Mouse (Mus musculus) kidney, adult 18-20 months (tissue): Measurements from ENCODE around the gene Kdm2b.

ENCODE experiments used
- DNase-seq: peaks from one replicate; pipeline ENCODE4 v3.0.0; 2021

Gene Kdm2b

DNA sequence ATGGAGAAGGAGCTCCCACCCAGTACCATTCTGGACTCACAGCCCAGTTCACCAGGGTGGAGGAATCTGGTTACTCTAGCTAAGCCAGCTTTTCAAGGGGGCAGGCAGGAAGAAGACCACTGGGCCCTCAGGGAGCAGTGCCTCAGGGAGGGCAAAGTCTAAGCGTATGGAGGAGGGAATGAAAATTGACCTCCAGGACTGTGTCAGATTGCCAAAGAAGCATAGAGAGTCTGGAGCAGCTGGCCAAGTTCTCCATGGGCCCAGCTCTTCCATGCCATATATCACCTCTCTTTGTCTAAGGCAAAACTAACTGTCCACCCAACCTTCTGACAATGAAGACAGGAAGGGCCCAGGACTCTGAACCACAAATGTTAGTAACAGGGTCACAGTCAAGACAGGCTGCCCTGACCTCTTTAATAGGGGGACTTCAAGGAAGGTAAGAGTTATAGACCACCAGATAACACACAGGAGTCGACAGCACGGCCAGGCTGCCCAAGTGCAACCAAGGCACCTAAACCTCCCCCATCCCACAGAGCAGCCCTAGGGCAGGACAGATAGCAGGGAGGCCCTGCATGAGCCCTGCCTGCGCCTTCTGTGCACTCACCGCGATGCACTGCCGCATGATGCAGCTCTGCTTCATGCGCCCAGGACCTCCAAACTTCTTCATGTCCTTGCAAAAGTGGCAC, 101.6 kb downstream of the Kdm2b start:
- DNase-seq, result no peak

DNA sequence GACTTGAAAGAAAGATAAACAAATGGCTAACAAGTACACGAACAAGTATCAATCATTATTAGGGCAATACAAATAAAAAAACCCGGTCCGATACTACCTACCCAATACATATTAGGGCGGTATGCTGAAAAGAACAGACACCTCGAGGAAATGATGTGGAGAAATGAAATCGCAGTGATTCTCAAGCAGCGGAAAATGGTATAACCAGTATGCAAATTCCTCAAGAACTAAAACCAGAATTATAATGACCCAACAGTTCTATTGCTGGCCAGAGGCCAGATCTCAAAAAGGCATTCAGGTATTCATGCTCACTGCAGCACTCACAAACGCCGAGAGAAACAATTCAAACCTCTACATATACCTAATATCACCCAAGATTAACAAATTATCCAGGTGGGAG, 102.6 kb downstream of the Kdm2b start:
- no peak for DNase-seq

DNA sequence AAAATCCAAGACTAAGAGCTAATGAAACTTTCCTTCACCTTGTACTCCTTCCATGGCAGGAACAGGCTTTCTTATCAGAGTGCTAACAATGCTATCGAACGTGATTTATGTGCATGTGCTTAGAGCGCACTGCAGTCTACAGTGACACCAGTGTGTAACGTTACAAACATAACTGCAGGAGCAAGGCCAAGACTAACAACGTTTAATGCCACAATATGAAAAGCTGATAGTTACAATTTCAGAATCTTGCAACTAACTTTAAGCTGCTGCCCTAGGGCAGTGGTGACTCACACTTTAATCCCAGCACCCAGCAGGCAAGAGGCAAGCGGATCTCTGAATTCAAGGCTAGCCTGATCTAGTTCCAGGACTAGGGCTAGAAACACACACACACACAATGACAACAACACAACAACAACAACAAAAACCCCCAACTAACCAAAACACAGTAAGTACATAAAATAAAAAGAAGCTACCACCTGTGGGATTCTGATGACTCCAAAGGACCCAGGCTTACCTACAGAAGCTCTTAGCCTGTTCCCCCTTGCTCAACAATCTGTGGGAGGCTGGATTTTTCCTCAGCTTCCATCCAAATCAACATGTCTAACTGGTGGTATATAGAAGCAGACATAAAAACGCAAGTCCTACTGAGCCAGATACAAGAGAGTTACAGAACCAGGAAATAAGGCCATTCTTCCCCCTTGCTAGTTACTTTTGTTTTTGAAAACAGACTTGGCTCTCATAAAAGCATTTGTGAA, 104.9 kb downstream of the Kdm2b start:
- no peak for DNase-seq

DNA sequence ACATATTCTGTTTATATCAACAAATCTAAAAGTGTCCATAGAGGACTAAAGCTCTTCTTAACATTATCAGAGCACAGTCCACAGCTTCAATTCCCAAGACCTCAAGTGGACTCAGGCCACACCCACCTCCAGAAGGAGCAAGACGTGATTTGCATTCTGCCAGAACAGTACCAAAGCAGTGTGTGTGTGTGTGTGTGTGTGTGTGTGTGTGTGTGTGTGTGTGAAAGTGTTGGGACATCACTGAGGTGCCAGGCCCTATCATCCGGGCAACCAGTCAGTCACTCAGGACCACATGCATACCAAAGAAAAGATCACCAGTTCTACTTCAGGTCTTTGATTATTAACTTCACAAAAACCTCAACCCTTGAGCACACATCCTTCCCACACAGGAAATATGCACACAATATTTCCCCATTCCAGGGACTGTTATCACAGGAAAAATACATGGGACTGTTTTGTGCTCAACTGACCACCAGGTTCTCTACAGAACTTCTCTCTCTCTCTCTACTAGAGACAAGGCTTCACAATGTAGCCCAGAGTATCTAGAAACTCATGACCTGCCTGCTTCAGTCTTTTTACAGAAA, 105.9 kb downstream of the Kdm2b start:
- DNase-seq, result no peak

DNA sequence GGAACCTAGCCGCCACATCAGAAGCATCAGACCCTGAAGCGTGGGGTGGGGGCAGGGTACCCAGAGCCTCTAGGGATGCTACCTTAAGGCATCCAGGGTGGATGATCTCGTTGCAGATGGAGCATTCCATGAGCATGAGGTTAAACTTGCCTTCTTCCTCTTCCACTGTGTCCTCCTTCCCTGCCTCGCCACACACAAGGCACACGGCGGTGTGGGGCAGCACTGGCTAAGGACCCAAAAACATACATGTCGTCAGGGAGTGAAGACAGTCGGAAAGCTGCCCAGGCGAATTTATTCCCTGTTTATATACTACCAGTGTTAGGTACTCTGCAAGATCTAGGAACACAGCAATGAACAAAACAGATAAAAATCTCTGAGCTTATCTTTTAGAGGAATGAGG, 106.4 kb downstream of the Kdm2b start:
- DNase-seq, result no peak

DNA sequence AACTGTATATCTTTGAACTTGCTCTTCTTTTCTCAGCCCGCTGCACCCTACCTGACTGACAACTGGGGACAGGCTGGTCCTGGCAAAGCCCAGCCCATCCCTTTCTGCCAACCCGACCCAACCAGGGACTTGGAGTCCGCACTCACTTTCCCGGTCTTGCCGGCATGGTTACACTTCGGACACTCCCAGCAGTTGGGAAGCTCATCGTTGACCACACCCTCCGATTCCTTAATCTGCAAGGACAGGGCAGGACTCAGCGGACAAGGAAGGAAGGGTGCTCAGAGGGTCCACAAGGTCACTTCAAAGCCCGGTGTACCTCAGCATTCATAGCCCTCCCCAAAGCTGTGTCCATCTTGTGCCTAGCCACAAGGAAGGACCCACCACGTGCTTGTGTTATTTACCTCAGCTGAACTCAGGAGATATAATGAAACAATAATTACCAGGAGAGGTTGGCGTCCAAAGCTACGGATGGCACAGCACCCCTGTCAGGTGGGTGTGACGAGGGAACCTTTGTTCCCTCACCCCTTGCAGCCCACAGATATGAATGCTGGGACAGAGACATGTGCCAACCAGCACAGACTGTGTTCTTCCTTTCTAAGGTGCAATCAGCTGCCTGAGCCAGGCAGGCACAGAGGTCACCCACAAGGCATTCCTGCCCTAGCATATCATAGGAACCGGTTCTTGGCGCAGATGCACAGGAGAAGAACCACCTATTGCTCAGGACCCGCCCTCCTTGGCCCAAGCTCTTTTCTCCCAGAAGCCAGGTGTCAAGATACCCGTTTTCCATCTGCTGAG, 107.2 kb downstream of the Kdm2b start:
- DNase-seq, result peak; percentile 41

DNA sequence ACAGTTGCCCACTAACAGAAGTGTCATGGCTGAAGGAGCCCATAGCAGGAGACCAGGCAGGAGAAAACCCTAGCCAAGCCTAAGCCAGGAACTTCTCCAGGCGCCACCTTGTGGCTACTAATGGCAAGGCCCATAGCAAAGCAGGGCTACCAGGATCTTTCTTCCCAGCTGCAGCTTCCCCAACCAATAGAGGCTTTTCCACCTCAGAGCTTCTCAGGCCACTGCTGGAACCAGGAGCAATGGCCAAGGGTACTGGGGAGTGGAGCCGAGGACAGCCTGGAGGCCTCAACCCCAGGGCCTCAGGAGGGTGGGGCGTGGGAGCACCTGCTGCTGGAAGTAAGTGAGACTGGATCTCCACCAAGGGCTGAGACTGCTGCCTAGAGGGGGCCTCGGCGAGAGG, 108.3 kb downstream of the Kdm2b start:
- peak; percentile 81 for DNase-seq

DNA sequence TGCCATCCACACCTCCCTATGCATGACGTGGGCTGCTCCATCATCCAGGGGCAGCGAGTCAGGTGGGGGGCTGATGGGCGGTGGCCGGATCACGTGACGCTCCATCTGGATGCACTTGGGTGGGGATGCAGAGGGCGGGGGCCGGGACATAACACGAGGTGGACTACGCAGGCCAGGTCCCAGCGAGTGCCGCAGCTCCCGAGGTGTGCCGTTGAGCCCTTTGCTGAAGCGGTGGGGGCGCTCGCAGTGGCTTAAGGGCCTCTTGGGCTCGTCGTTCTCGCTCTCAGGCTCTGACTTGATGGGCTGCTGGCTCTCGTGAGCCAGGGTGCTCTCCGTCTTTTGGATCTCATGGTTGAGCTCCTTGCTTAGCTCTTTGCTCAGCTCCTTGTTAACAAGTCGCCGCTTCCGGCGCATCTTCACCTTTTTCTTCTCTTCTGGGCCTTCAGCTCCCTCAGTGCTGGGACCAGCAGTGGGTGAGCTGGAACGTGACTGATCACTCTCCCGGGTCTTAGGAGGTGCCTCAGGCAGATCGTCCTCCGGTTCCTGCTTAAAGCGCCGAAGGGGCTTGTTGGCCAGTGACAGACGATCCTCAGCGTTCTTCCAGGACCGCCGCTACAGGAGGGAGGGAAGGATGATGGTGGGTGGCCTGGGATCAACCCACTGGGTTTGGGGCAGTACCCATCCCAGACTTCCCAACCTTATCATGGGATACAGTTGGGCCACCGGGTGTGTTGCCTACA, 109.2 kb downstream of the Kdm2b start:
- DNase-seq, result no peak

DNA sequence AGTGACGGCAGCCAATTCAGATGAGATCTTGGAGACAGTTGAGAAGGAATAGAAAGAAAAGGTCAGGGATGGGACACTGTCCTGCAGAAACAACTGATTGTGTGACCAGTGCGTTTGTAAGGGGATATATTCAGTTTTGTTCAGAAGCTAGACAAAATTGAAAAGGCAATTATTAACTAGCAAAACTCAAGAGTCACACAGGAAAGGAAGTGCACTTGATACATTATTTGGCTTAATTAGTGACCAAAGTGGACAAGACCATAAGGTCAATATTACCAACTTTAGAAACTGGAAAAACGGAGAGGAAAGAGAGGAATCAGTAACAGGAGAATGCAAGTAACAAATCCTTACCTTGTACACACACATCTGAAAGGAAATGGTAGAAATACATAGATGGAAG, 113.0 kb downstream of the Kdm2b start:
- no peak for DNase-seq

DNA sequence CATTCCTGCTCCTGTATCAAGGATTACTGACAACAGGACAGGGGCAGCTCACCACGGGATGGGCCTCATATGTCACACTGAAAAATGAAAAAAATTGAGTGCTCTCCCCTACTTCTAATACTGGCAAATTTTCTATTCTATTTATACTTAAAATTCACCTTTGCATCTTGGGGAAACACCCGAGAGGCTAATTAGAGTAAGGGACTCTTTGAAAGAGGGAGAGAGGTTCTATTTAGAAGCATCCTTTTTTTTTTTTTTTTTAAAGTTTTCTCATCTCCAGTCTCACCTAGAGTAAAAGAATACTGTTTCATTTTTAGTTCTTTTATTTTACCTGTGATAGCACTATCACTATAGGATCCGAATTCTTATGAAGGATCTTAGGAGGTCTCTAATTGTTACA, 115.3 kb downstream of the Kdm2b start:
- no peak for DNase-seq

DNA sequence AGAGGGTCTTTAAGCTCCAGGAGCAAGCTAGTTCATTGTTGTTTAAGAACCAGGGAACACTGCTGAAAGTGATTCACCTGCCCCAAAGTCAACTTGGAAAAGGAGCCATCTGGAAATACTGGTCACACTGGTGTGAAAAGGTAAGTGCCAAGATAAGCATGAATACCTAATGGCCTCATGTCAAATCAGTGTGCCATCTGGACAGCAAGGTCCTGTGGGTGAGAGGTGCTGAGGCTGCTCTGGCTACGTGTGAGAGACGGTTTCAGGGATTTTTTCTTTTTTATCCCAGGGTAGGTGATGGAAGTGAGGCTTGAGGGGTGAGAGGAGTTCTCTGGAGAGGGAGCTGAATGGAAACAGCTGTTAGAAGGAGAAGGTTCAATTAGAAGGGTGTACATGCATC, 116.0 kb downstream of the Kdm2b start:
- DNase-seq, result no peak

DNA sequence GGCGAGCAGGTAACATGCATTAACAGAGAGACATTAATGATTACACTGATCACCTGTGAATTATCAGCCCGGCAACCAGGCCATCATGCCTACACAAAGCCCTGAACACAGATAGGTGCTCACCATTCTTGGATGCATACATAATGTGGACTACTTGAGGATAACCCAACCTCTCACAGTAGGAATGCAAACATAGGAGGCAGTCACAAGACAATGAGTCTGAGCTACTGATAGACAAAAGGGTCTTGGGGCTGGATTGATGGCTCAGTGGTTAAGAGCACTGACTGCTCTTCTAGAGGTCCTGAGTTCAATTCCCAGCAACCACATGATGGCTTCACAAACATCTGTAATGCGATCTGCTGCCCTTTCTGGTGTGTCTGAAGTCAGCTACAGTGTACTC, 117.0 kb downstream of the Kdm2b start:
- no peak for DNase-seq

DNA sequence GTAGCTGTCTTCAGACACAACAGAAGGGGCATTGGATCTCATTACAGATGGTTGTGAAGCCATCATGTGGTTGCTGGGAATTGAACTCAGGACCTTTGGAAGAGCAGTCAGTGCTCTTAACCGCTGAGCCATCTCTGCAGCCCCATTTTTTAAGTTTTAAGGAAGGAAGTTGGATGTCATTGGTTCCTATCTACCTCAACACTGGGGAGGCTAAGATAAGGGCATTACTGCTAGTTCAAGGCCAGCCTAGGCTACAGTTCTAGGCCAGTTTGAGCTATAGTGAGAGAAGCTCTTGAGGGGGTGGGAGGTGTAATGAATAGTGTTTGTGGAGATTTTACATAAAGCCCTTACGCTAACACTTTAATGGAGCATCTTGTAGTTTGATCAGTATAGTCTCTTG, 126.6 kb downstream of the Kdm2b start:
- no peak for DNase-seq

DNA sequence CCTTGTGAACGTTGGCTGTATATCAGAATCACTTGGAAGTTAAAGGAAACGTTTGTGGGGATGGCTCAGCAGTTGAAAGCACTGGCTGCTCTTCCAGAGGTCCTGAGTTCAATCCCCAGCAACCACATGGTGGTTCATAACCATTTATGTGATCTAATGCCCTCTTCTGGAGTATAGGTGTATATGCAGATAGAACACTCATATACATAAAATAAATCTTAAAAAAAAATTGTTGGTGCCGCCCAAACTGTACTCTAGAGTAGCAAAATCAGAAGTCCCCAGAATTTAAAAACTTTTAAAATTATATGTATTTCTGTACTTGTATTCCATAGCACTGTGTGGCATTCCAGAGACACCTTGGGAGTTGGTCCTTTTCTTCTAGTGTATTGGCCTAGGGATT, 133.8 kb downstream of the Kdm2b start:
- DNase-seq, result no peak

DNA sequence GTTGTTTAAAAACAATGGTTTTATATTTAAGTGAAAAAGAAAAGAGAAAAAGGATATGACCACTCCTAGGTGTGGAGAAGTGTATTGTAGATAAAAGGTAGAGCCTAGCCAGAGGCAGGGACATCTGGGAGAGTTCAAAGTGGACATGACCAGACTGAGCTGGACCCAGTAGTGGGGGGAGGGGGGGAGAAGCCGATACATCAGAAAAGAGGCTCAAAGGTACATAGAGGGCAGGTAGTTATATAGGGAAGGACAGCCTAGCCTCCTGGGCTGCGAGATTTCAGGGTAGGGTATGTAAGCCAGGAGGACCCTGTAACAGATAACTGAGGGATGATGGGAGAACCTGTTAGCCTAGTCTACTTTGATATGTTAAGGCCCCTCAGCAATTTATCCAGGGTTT, 137.0 kb downstream of the Kdm2b start:
- no peak for DNase-seq

DNA sequence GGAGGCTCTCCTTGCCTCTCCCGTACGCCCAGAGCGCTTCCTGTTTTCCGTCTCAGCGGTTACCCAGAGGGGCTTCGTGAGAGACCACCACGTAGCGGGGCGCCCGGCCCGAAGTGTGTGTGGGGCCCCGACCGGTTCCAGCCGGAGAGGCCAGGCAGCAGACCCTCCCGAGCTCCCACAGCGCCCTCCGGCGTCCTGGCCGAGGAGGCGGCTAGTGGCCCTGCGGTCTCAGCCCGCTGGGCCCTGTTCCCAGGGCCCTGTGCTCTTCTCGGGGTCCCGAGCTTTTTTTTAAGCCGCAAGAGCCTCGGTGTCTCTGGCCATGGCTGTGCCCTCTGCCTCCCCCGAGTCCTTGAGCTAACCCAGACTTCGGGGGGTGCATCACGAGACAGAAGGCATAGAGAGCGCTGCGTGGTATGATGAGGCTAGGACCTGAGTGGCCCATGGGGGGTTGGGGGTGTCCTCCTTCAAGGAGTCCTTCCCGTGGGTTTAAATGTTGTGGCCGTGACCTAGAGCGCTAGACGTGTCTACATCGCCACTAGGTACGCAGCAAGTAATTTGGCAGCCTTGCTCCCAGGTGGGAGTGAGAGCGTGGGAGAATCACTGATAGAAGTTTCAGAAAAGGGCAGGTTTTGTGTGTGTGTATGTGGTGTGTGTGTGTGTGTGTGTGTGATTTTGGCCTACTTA, 139.2 kb downstream of the Kdm2b start:
- peak; percentile 37 for DNase-seq

DNA sequence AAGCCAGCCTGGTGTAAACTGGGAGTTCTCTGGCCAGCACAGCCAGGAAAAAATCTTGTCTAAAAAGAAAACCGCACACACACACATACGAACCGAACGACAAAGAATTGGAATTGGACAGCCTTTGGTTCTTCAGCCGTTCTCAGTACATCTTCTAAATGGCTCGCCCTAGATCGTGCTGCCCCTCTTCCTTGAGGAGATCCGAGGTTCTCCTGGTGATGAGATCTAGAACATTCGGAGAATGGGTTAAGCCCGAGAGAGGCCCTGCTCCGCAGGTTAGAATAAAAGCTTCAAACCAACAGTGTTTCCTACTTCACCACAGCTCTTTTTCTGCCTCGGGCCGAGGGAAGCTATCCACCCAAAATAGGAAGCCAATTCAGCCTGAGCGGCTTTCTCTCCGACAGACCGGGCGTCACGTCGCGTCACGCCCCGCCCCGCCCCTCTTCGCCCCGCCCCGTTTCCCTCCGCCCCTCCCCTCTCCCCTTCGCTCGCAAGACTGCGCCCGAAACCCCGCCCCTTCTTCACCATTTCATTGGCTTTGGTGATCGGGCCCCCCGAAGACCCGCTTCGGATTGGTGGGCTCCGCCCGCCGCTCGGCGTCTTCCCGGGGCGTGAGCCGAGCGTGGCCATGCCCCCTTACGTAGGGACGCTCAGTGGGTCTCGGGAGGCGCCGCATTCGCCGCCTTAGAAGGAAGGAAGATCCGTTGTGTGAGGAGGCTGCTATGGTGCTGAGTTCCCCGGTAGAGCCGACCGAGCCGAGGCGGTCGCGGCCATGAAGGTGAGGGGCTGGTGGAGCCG, 139.9 kb downstream of the Kdm2b start, which contains the start of gene Rnf34:
TSS of gene Rnf34 (plus strand) at position 528 of the 798 bp plus-strand sequence.
- peak; percentile 96 for DNase-seq

DNA sequence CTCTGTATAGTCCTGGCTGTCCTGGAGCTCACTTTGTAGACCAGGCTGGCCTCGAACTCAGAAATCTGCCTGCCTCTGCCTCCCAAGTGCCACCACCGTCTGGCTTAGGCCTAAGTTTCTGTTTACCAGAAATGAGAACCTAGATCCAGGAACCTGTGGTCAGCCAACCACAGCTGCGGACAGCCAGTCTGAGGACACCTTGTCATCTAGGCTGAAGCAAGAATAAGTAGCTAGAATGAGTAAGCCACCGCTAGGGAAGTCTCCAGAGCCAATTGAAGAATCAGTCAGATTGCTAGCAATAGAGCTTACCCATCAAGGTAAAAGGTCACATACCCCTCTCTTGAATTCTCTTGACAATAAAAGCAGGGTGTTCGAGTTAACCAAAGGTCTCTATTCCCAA, 145.8 kb downstream of the Kdm2b start:
- DNase-seq, result no peak

DNA sequence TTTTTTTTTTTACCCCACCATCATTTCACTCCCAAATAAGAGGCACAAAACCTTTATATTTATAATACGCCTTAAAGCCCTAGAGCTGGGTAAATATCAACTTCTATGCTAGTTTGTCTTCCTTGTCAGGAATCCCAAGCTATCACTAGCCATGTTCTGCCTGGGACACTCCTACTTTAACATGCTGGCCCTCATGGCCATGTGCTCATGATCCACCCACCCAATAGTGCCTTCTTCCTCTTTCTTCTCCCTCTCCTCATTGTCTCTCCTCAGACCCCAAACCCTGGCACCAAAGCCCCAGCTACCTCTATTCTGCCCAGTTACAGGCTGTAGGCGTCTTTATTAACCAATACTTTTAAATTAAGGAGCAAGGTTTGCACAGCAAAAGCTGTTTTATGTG, 148.5 kb downstream of the Kdm2b start:
- DNase-seq, result no peak

DNA sequence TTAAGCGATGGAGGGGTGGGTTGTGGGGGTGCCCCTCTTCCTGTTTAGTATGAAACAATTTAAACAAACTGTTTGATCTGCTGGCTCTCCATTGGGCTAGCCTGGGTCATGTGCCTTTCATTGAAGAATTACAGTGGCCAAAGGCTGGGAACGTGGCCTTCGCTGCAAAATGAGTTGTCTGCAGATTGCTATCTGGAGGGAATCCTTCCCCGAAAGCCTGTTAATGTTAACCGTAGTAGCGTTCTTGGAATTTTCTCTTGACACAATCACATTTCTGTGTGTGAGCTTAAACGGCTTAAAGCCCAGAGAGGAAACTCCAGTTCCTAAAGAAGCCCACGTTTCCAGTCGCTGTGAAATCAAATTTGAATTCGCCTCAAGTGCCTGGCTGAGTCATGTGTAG, 156.6 kb downstream of the Kdm2b start:
- DNase-seq, result no peak

DNA sequence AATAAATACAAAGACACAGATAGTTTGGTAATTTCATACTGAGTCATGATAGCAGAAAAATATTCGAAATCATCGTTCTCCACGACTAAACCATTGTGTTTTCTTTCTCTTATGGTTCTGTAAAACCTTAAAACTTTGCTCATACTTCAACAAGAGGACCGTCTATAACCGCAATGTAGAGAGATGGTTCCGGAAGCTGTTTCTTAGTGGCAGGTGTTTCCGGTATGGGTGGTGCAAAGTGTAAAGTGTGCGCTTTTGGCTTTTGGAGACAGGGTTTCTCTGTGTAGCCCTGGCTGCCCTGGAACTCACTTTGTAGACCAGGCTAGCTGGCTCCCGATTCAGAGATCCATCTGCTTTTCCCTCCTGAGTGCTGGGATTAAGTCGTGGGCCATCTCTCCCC, 157.1 kb downstream of the Kdm2b start:
- no peak for DNase-seq
